Mouse (Mus musculus): ENCODE measurements around the gene Ddx21. TPM values are rescaled to one million over a fixed set of nuclear protein-coding genes. Genes with fewer than 3 reads are reported as not detected.

Gene Ddx21
- polyA plus RNA-seq, 1 experiment from 2014 or later, result 41.2 TPM

GRCm38 (mm10) chr10:62578338-62579100 is 23.6 kb downstream of the Ddx21 start, which contains the start of gene Kif1bp:
Gene Kif1bp, minus strand, starts transcription at chr10:62578457.
- 6% methylated on average over 33 of the region's 33 CpGs for WGBS
- no peaks in the 10 kb centered on the region for H3K27me3 ChIP-seq (ENCODE audit: control insufficient read depth, insufficient read depth, low read length)
- peak within 1 kb of the TSS; percentile 46; the same call in 1 of the 2 replicates for H3K27ac ChIP-seq (ENCODE audit: low read depth, low read length)
- H3K9ac ChIP-seq (ENCODE audit: low read length), result peak within 1 kb of the TSS; percentile 87
- H3K4me2 ChIP-seq (ENCODE audit: low read depth, low read length, severe bottlenecking), result peak within 1 kb of the TSS; percentile 86
- no peaks in the 10 kb centered on the region for H3K9me3 ChIP-seq (ENCODE audit: control insufficient read depth, low read length)
- DNase-seq (ENCODE audit: low spot score), result peak; percentile 95
- H3K4me3 ChIP-seq (ENCODE audit: low read depth, low read length), result peak within 1 kb of the TSS; percentile 94
- peaks cover 4% of the 10 kb centered on the region; the same call in 1 of the 2 replicates for H3K36me3 ChIP-seq (ENCODE audit: control insufficient read depth, insufficient read depth, low read length)
- peak; percentile 100 for ATAC-seq (replicated peaks; ENCODE audit: low FRiP score)
- peaks cover 2% of the 10 kb centered on the region; the same call in 1 of the 2 replicates for H3K4me1 ChIP-seq (replicated peaks; ENCODE audit: control insufficient read depth, insufficient read depth, low read length)

DNA sequence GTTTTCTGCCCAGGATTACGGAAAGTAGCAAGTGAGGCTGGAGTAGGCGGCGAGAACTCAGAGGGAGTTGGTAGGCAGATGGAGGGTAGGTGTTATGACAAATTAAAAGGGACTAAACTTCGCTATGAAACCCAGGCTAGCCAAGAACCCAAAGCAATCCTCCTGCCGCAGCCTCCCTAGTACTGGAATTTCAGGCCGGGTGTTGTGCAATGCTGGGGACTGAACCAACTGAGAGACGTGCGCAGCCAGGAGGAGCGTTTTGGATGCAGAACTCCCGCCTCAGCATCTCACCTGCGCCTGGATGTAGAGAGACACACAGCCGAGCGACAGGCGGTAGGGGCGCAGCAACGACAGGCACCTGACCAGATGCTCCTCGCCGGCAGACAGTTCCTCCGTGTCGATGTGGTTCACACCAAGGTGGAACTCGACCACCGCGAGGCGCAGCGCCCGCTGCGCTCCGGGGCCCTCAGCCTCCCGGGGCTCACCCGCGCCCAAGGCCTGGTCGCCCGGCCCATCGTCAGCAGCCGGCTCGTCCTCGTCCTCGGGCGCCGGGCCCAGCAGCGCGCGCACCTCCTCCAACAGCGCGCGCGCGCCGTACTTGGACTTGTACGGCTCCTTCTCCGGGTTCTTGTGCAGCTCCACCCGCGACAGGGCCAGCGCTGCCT is 24.3 kb downstream of the Ddx21 start:
- Histone ChIP-seq H3K4me1 (replicated peaks; ENCODE audit: control insufficient read depth, insufficient read depth, low read length) (peaks cover 2% of the 10 kb centered on the region; the same call in 1 of the 2 replicates), H3K4me2 (ENCODE audit: low read depth, low read length, severe bottlenecking) (peak overlapping the region; percentile 86), H3K27ac (ENCODE audit: low read depth, low read length) (peak overlapping the region; percentile 46; the same call in 1 of the 2 replicates), H3K27me3 (ENCODE audit: control insufficient read depth, insufficient read depth, low read length) (no peaks in the 10 kb centered on the region), H3K9ac (ENCODE audit: low read length) (peak overlapping the region; percentile 87), H3K9me3 (ENCODE audit: control insufficient read depth, low read length) (no peaks in the 10 kb centered on the region), H3K4me3 (ENCODE audit: low read depth, low read length) (peak overlapping the region; percentile 94), H3K36me3 (ENCODE audit: control insufficient read depth, insufficient read depth, low read length) (peaks cover 4% of the 10 kb centered on the region; the same call in 1 of the 2 replicates)
- WGBS, result under 1% methylated on average over 54 of the region's 54 CpGs
- DNase-seq (ENCODE audit: low spot score) (no peak), ATAC-seq (replicated peaks; ENCODE audit: low FRiP score) (peak; percentile 70)

DNA sequence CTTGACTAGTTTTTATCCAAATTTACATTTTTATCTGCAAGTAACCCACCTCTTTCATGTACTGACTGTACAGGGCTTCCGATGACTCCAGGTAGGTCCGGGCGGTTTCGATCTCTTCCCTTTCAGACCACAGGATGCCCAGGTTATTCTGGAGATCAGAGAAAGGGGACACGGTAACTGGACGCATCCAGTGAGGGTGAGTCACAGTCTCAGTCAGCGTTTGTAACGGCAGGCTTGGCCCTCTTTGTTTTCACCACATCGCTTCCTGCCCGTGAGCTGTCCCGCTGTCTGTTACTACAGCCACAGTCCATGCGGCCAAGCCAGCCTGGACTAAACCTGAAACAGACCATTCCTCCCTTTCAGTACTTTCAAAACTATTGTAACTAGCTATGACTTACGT is 27.1 kb downstream of the Ddx21 start:
- Histone ChIP-seq H3K4me2 (ENCODE audit: low read depth, low read length, severe bottlenecking) (no peak overlapping the region), H3K4me1 (replicated peaks; ENCODE audit: control insufficient read depth, insufficient read depth, low read length) (peaks cover 2% of the 10 kb centered on the region; the same call in 1 of the 2 replicates), H3K27me3 (ENCODE audit: control insufficient read depth, insufficient read depth, low read length) (no peaks in the 10 kb centered on the region), H3K9me3 (ENCODE audit: control insufficient read depth, low read length) (no peaks in the 10 kb centered on the region), H3K9ac (ENCODE audit: low read length) (no peak overlapping the region), H3K4me3 (ENCODE audit: low read depth, low read length) (no peak overlapping the region), H3K36me3 (ENCODE audit: control insufficient read depth, insufficient read depth, low read length) (no peaks in the 10 kb centered on the region), H3K27ac (ENCODE audit: low read depth, low read length) (no peak overlapping the region)
- ATAC-seq (replicated peaks; ENCODE audit: low FRiP score) (no peak), DNase-seq (ENCODE audit: low spot score) (no peak)
- WGBS, result 94% methylated on average over 13 of the region's 13 CpGs

GRCm38 (mm10) chr10:62570126-62570871 is 31.8 kb downstream of the Ddx21 start:
- DNase-seq (ENCODE audit: low spot score) (no peak), ATAC-seq (replicated peaks; ENCODE audit: low FRiP score) (no peak)
- Histone ChIP-seq H3K4me3 (ENCODE audit: low read depth, low read length) (no peak overlapping the region), H3K9ac (ENCODE audit: low read length) (no peak overlapping the region), H3K9me3 (ENCODE audit: control insufficient read depth, low read length) (no peaks in the 10 kb centered on the region), H3K4me1 (replicated peaks; ENCODE audit: control insufficient read depth, insufficient read depth, low read length) (no peaks in the 10 kb centered on the region), H3K4me2 (ENCODE audit: low read depth, low read length, severe bottlenecking) (no peak overlapping the region), H3K27me3 (ENCODE audit: control insufficient read depth, insufficient read depth, low read length) (no peaks in the 10 kb centered on the region), H3K36me3 (ENCODE audit: control insufficient read depth, insufficient read depth, low read length) (peaks cover 5% of the 10 kb centered on the region), H3K27ac (ENCODE audit: low read depth, low read length) (no peak overlapping the region)
- WGBS, result 97% methylated on average over 7 of the region's 7 CpGs

- H3K4me1 ChIP-seq (replicated peaks; ENCODE audit: control insufficient read depth, insufficient read depth, low read length), result no peaks in the 10 kb centered on the region
- H3K27me3 ChIP-seq (ENCODE audit: control insufficient read depth, insufficient read depth, low read length), result no peaks in the 10 kb centered on the region
- H3K9ac ChIP-seq (ENCODE audit: low read length), result no peak overlapping the region
- ATAC-seq (replicated peaks; ENCODE audit: low FRiP score) (no peak), DNase-seq (ENCODE audit: low spot score) (no peak)
- no peak overlapping the region for H3K4me3 ChIP-seq (ENCODE audit: low read depth, low read length)
- whole genome bisulfite sequencing, result 92% methylated on average over 4 of the region's 4 CpGs
- H3K27ac ChIP-seq (ENCODE audit: low read depth, low read length), result no peak overlapping the region
- H3K4me2 ChIP-seq (ENCODE audit: low read depth, low read length, severe bottlenecking), result no peak overlapping the region
- H3K9me3 ChIP-seq (ENCODE audit: control insufficient read depth, low read length), result no peaks in the 10 kb centered on the region
- H3K36me3 ChIP-seq (ENCODE audit: control insufficient read depth, insufficient read depth, low read length), result peaks cover 5% of the 10 kb centered on the region
Measured at GRCm38 (mm10) chr10:62568861-62569260, 33.2 kb downstream of the Ddx21 start.

DNA sequence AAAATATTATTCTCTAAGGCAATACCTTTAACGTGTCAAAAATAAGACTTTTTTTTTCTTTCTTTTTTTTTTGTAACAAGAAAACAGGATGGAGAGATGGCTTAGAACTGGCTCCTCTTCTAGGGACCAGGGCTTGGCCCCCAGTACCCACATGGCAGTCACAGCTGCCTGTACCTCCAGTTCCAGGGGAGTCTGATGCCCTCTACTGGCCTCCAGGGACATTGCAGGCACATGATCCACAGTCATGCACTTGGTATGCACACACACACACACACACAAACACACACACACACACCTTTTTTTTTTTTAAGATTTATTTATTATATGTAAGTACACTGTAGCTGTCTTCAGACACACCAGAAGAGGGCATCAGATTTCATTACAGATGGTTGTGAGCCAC is 44.3 kb downstream of the Ddx21 start:
- Histone ChIP-seq H3K9ac (ENCODE audit: low read length) (no peak overlapping the region), H3K4me1 (replicated peaks; ENCODE audit: control insufficient read depth, insufficient read depth, low read length) (no peaks in the 10 kb centered on the region), H3K4me2 (ENCODE audit: low read depth, low read length, severe bottlenecking) (no peak overlapping the region), H3K4me3 (ENCODE audit: low read depth, low read length) (no peak overlapping the region), H3K27ac (ENCODE audit: low read depth, low read length) (no peak overlapping the region), H3K27me3 (ENCODE audit: control insufficient read depth, insufficient read depth, low read length) (no peaks in the 10 kb centered on the region), H3K9me3 (ENCODE audit: control insufficient read depth, low read length) (no peaks in the 10 kb centered on the region), H3K36me3 (ENCODE audit: control insufficient read depth, insufficient read depth, low read length) (peaks cover 4% of the 10 kb centered on the region; the same call in 1 of the 2 replicates)
- ATAC-seq (replicated peaks; ENCODE audit: low FRiP score) (no peak), DNase-seq (ENCODE audit: low spot score) (no peak)
- 68% methylated on average over 1 of the region's 1 CpGs for WGBS

DNA sequence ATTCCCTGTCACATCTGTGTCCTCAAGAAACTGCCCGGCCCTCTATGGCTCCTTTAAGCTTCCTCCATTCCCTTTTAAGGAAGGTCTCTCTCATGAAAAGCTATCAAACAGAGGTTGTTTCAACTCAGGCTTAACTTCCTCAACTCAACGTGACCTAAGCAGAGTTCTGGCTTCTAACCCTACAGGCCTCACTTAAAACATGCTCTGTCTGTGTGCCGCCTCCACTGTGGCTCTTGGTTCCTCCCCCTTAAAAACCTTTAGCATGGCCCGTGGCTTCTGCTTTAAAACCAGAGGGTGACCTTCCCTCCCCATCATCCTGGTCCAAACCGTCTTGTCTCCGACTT is 45.6 kb downstream of the Ddx21 start:
- Histone ChIP-seq H3K4me1 (replicated peaks; ENCODE audit: control insufficient read depth, insufficient read depth, low read length) (no peaks in the 10 kb centered on the region), H3K4me2 (ENCODE audit: low read depth, low read length, severe bottlenecking) (no peak overlapping the region), H3K27me3 (ENCODE audit: control insufficient read depth, insufficient read depth, low read length) (no peaks in the 10 kb centered on the region), H3K4me3 (ENCODE audit: low read depth, low read length) (no peak overlapping the region), H3K9me3 (ENCODE audit: control insufficient read depth, low read length) (no peaks in the 10 kb centered on the region), H3K9ac (ENCODE audit: low read length) (no peak overlapping the region), H3K27ac (ENCODE audit: low read depth, low read length) (no peak overlapping the region), H3K36me3 (ENCODE audit: control insufficient read depth, insufficient read depth, low read length) (peaks cover 4% of the 10 kb centered on the region; the same call in 1 of the 2 replicates)
- ATAC-seq (replicated peaks; ENCODE audit: low FRiP score) (no peak), DNase-seq (ENCODE audit: low spot score) (no peak)
- WGBS, result 94% methylated on average over 6 of the region's 6 CpGs

- no peak overlapping the region for H3K4me2 ChIP-seq (ENCODE audit: low read depth, low read length, severe bottlenecking)
- H3K9ac ChIP-seq (ENCODE audit: low read length), result no peak overlapping the region
- no peak overlapping the region for H3K27ac ChIP-seq (ENCODE audit: low read depth, low read length)
- no peaks in the 10 kb centered on the region for H3K4me1 ChIP-seq (replicated peaks; ENCODE audit: control insufficient read depth, insufficient read depth, low read length)
- no peaks in the 10 kb centered on the region for H3K27me3 ChIP-seq (ENCODE audit: control insufficient read depth, insufficient read depth, low read length)
- H3K4me3 ChIP-seq (ENCODE audit: low read depth, low read length), result no peak overlapping the region
- no peak for DNase-seq (ENCODE audit: low spot score)
- H3K36me3 ChIP-seq (ENCODE audit: control insufficient read depth, insufficient read depth, low read length), result peaks cover 4% of the 10 kb centered on the region; the same call in 1 of the 2 replicates
- whole genome bisulfite sequencing, result 73% methylated on average over 11 of the region's 11 CpGs
- no peak for ATAC-seq (replicated peaks; ENCODE audit: low FRiP score)
- H3K9me3 ChIP-seq (ENCODE audit: control insufficient read depth, low read length), result no peaks in the 10 kb centered on the region
Measured at GRCm38 (mm10) chr10:62555705-62556557, 46.1 kb downstream of the Ddx21 start.

Data from forebrain, embryonic 11.5 days (tissue).